Mouse (Mus musculus) thymus, postnatal 10 days (tissue): ENCODE measurements around the gene Arhgap15.

Experiments used
- DNase-seq, 2 experiments: peaks; one replicate each; pipeline ENCODE4 v3.0.0; 2021; ENCODE audit warnings: low spot score in 2 of 2

The Arhgap15 gene

DNA sequence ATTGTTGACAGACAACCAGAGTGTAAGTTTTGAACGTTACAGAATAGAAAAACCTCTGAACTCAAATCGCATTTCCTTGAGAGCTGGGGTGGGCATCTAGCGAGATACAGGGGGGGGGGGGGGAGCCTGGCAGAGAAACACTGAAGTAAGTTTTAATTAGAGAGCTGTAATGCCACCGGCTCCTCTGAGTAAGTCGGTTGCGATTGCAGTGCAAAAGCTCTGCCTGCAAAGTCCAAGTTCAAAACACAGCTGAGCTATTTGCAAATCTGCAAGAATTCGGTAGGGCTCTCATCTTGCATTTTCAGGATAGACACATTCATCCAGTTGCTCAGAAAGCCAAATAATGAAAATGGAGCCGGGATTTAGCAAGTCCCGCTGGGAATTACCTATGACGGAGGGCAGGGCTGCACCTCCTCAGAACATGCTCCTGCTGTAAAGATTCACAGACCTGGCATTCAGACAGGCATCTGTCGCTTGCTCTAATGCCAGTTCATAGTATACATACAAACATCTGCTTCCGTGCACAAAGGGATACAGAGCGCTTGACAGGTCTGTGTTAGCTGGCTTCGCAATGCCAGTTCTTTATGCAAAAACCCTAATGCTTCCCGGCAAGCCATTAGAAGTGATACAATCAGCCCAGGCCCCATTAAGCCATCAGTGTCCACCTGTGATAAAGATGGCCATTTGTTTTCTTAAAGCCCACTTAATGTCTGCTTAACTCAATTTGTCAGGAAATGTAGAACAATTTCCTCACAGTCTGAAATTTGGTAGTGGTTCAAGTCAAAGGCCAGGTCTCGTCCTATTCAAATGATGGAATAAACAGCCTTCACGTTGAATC, 556.6 kb downstream of the Arhgap15 start:
- no peak for DNase-seq

GRCm38 (mm10) chr2:44306137-44306536, 557.5 kb downstream of the Arhgap15 start:
- DNase-seq: no peak

GRCm38 (mm10) chr2:44309124-44309523, 560.5 kb downstream of the Arhgap15 start:
- DNase-seq: no peak

- DNase-seq: no peak
These were observed 560.9 kb downstream of the Arhgap15 start for GRCm38 (mm10) chr2:44309556-44309955.

GRCm38 (mm10) chr2:44310095-44310748, 561.6 kb downstream of the Arhgap15 start:
- no peak for DNase-seq

DNA sequence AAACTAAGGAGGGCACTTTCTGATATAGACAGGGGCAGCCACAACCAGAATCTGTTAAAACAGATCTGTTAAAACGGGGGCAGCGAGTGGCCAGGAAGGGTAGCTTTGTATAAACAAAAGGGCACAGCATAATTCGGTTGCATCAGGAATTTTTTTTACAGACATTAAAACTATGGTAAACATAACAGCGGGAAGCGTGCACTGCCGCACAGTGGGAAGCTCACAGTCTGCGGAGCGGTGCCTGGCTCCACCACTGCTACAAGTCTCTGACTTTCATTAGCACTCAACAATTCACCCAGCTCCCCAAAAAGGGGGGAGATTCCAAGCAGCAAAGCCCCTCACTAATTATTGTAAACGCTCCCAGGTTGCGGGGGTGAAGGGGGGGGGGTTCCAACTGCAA, 562.6 kb downstream of the Arhgap15 start:
- DNase-seq: no peak

- DNase-seq: no peak
These were observed 564.9 kb downstream of the Arhgap15 start for GRCm38 (mm10) chr2:44313573-44313972.

GRCm38 (mm10) chr2:44318436-44318835, 569.8 kb downstream of the Arhgap15 start:
- no peak for DNase-seq

DNA sequence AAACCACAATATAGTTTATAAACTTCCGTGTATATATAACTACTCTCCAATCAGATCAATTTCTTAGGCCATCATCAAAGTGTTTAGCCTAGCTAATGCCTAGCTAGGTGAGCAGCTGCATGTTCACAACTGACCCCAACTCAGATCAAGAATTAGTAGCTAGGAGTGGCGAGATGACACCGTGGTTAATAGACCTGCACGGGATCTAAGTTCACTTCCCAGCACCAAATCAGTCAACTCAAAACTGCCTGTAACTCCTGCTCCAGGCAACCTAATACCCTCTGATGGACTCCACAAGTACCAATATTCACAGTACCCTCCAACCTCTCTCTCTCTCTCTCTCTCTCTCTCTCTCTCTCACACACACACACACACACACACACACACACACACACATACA, 570.9 kb downstream of the Arhgap15 start:
- no peak for DNase-seq

DNA sequence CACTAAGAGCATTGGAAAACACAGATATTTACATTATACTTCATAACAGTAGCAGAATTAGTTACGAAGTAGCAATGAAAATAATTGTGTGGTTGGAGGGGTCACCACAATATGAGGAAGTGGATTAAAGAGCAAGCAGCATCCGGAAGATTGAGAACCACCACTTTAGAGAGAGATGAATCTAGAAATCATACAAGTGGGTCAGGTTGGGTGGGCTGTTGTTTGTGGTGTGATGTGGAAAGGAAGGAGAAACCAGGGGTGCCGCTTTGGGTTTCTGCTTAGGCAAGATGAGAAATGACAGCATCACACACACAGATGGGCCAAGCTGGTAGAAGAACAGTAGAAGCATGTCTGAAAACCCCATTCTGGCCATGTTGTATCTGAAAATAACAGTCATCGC, 575.2 kb downstream of the Arhgap15 start:
- no peak for DNase-seq

DNA sequence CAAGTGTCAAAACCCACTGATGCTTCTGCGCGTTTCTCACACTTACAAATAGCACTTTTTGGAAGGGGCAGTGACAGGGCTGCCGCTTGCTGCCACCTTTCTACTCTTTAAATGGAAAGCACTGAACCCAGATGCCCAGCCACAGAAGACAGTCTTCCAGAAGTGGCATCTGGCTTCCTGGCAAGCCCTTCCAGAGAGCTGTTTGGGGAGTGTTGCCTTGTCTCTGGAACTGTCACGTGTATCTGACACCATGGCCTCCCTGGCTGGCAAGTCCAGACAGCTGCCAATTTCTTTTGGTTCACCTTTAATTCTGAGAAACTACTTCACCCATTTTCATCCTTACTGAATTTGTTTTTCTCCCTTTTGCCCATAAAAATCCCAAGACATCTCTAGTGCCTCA, 584.7 kb downstream of the Arhgap15 start:
- no peak for DNase-seq

- DNase-seq: no peak
These were observed 585.4 kb downstream of the Arhgap15 start for GRCm38 (mm10) chr2:44334006-44334405.

- DNase-seq: no peak
These were observed 585.9 kb downstream of the Arhgap15 start for GRCm38 (mm10) chr2:44334517-44334916.

DNA sequence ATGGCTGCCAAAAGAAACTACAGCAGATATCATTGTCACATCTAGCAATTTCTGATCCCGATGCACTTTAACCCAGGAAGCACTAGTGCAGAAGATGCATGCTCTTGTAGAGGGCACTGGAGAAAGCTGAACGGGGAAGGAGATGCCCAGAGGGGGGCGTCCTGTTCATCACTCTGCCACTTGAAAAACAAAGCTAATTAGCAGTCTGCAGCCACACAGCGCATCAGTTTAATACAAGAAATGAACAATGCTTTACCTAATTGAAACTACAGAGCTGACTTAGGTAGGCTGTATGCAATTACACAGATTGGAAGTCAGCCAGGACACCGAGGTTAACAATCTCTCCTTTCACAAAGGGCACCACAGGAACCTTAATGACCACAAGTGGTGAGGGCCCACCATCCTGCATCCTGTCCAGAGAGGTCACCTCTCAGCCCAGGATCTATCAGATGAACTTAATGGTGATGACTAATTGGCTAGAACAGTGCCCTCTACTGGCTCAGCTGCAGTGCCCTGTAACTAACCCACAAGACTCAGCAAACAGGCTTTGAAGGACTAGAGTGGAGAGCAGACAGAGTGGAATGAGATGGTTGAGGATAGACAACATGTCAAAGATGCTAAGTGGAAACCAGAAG, 588.2 kb downstream of the Arhgap15 start:
- peak in 1 of 2 experiments; percentile 6 for DNase-seq

DNA sequence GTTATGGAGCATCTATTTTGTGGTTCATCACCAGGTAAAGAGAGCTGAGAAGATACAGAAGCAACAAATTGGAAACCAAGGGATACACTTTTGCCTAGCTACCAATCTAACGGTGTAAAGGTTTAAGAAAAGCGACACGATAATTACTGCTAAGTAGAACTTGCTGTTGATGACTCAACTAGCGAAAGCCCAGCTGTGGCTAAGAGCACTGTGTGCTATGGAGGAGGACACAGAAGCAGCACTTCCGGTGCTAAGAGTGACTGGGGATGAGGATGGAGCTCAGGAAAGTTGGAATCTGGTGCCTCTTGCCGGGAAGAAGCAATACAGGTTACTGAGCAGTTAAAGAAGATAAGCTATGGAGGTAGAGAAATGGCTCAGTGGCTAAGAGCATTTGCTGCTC, 589.8 kb downstream of the Arhgap15 start:
- no peak for DNase-seq

DNA sequence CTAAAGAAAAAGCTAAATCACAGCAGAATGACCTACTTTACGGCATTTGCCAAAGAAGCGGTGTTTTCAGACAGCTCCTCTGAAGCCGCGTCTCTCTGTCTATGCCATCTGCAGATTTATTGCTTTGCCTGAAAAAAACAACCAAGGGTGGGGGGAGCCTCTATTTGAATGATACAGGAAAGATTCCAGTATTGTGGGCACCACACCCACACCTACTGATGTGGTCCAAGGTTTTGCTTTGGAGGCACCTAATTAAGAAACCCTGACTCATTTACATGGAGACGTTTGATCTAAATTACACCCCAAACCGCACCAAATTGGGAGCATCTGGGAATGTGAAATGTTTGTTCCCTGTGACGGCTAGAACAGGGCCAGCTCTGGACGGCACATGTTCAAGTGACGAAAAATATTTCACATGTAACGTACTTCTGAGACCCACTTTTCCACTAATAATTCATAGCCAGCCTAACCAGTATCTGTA, 592.5 kb downstream of the Arhgap15 start:
- no peak for DNase-seq

DNA sequence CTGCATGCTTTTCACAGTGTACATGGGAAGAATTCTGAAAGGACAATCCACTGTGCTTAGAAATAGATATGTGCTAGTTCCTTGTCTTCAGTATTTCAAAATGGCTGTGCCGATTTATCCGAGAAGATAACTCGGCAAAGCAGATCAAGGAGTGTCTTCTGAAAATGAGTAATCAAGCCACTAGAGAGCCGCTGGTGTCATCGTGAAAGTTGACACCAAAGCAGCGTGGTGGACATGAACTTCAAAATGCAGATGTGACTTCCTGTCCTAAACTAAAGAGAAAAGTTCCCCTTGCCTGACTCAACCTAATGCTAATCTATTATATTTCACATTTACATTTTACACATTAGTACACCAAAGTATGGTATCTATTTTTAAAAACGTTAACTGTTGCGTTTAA, 596.2 kb downstream of the Arhgap15 start:
- DNase-seq: no peak

DNA sequence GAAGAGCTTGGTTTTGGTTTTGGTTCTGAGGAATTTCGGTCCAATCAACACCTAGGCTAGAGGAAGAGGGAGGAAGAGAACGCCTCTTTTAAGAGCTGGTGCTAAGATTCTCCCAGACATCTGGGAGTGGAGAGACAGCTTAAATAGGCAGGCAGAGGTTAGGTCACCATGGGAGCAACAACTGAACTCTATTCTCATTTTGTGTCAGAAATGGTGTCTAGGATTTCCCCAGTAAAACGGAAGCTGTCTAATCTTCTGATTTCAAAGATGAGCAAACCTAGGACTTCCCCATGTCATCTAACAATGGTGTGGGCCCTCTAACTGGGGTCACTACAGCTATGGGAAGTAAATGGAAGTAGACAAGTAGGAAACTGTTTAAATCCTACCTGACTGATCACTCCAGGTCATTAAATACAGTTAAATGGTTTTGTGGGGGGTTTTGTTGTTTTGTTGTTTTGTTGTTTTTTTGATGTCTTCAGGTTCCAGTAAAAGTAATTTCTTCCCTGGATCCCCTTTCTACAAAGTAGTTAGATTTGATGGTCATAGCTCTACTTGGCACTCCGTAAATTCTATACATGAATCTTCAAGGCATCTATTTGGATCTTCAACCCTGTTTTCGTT, 596.8 kb downstream of the Arhgap15 start:
- DNase-seq: no peak

DNA sequence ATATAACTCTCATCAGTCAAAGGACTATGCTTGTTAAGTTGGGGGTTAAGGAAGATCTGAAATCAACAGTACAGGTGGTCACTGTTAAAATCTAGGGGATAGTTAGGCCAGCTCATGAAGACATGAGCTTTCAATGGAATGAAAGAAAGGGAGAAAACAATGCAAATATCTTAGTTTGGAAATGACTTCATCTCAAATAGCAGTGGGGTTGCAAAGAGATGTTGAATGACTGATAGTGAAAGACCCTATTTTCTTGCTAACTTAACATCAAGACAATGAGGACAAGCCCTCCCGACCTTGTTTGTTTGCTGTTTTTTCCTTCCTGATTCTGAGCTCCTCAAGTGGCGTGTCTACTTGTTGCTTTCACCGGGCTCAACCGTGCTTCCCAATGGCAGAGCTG, 597.6 kb downstream of the Arhgap15 start:
- no peak for DNase-seq

DNA sequence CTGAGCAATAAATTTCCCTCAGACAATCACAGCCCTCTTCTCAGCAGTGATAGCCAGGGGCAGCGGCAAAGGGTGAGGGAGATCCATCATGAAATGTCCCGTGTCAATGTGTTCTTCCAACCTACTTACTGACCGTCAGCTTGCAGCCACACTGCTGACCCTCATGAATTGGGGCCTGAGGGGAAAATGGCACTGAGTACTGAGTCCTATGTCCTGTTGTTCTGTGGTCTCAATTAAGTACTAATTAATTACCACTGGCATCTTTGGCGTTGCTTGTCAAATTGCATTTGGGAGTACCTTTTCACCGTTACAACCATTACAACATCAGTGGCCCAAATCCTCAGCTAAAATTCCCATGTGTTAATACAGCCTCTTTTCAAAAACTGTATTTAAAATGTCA, 599.2 kb downstream of the Arhgap15 start:
- no peak for DNase-seq

- no peak for DNase-seq
These were observed 600.5 kb downstream of the Arhgap15 start for GRCm38 (mm10) chr2:44349101-44349500.

DNA sequence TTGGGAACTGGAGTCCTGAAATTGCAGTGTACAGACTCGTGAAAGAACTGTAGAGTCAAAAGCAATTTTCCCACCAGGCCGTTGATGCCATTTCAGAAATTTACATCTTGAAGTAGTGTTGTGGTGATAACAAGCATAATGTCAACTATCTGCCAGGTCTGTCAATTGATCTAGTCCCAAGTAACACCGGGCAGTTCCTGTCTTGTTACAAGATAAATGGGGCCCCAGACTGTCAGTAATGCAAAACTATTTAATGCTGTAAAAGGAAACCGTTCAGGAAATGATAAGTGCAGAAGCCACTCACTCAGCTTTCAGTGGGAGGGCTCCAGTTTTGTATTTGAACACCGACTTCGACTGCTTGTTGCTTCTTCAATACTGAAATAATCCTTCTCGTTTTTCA, 604.3 kb downstream of the Arhgap15 start:
- no peak for DNase-seq
